Mouse (Mus musculus) liver, adult 2 months (tissue): Measurements from ENCODE around the gene Prkcb.

Experiments used
- CTCF ChIP-seq: fragments of 200-500 bp; IDR thresholded peaks from 2 replicates; pipeline ENCODE4 v1.5.1; 2011; ENCODE audit warnings: low read depth, low read length, control low read depth
- POLR2A ChIP-seq: fragments of 200-500 bp; IDR thresholded peaks from 2 replicates; pipeline ENCODE4 v1.6.1; 2011; ENCODE audit warnings: low read length, control low read depth; ENCODE audit not compliant: insufficient read depth; ENCODE audit errors: extremely low read depth

DNA sequence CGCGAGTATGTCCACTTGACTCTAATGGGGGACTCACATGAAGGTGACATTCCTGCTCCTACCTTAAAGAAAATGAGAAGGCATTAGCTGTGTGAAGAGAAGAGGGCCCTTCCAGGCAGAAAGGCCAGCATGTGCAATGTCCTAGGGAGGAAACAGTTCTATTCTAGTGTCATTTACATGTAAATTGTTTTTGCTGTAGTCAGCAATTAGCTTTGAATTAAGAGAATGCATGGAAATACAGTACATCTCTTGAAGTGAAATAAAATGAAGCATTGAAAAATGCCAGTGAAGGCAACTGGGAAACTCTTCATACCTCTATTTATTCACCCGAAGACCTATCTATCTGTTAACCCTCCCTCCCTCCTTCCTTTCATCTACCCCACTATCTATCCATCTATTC lies 48.8 kb downstream of the Prkcb start:
- TF ChIP-seq CTCF (no peak), POLR2A (no peak)
